Mouse (Mus musculus) layer of hippocampus, postnatal 25 days (tissue): ENCODE data around the gene Pnisr. TPM values are rescaled to one million over a fixed set of nuclear protein-coding genes. Genes with fewer than 3 reads are reported as not detected.

Source experiments
- DNase-seq, 2 experiments: peaks; one replicate each; pipeline ENCODE4 v3.0.0; 2022; ENCODE audit warnings: mixed read lengths in 2 of 2, low spot score in 1 of 2; ENCODE audit errors: extremely low spot score in 1 of 2
- total RNA-seq, 2 experiments: library from RNA; stranded (reverse); gene quantifications; 2 replicates each; pipeline ENCODE4 v1.2.3; 2021

The Pnisr gene
- 100 to 1,000 TPM; 145 to 233 TPM for total RNA-seq

GRCm38 (mm10) chr4:21847481-21848286 is at the start of gene Pnisr:
Gene Pnisr, plus strand, starts transcription at chr4:21847583.
- peak; percentile 88 to 98 for DNase-seq

GRCm38 (mm10) chr4:21801013-21801412 is 46.4 kb upstream of the Pnisr start:
- DNase-seq = no peak

GRCm38 (mm10) chr4:21801620-21802019 is 45.8 kb upstream of the Pnisr start:
- no peak for DNase-seq

- no peak for DNase-seq
Measured at GRCm38 (mm10) chr4:21807204-21807603, 40.2 kb upstream of the Pnisr start.

- no peak for DNase-seq
Measured at GRCm38 (mm10) chr4:21810608-21811007, 36.8 kb upstream of the Pnisr start.

- no peak for DNase-seq
Measured at GRCm38 (mm10) chr4:21812635-21813034, 34.7 kb upstream of the Pnisr start.

- peak; percentile 12 to 15 for DNase-seq
Measured at GRCm38 (mm10) chr4:21814029-21814428, 33.4 kb upstream of the Pnisr start.

GRCm38 (mm10) chr4:21826616-21827015 is 20.8 kb upstream of the Pnisr start:
- DNase-seq = no peak

GRCm38 (mm10) chr4:21832844-21833243 is 14.5 kb upstream of the Pnisr start:
- no peak for DNase-seq

GRCm38 (mm10) chr4:21848287-21848630 is 876 bp downstream of the Pnisr start:
- peak in 1 of 2 experiments; percentile 88 for DNase-seq

GRCm38 (mm10) chr4:21857481-21857880 is 10.1 kb downstream of the Pnisr start:
- no peak for DNase-seq

GRCm38 (mm10) chr4:21865226-21865625 is 17.8 kb downstream of the Pnisr start:
- no peak for DNase-seq

GRCm38 (mm10) chr4:21878776-21879175 is 31.4 kb downstream of the Pnisr start:
- DNase-seq = no peak

- DNase-seq = peak; percentile 78 to 84
Measured at GRCm38 (mm10) chr4:21879565-21880220, 32.3 kb downstream of the Pnisr start, which contains the start of gene Coq3. Gene Coq3, plus strand, starts transcription at chr4:21879673.

- DNase-seq = no peak
Measured at GRCm38 (mm10) chr4:21882806-21883205, 35.4 kb downstream of the Pnisr start.

- DNase-seq = no peak
Measured at GRCm38 (mm10) chr4:21885831-21886230, 38.4 kb downstream of the Pnisr start.

Other genes with a start within 250 kb of the Pnisr start
- gene Prdm13, start 161.6 kb upstream of the Pnisr start, total RNA-seq = not detected
- 10 to 100 TPM; 36.7 to 37.7 TPM for gene Ccnc, start 119.9 kb upstream of the Pnisr start, total RNA-seq
- gene Usp45, start 80.4 kb upstream of the Pnisr start, total RNA-seq = 10 to 100 TPM; 51.9 to 52.8 TPM
- gene Tstd3, start 80.4 kb upstream of the Pnisr start, total RNA-seq = 10 to 100 TPM; 23.0 to 23.8 TPM
- 10 to 100 TPM; 11.9 to 12.2 TPM for gene Coq3, start 32.1 kb downstream of the Pnisr start, total RNA-seq
- gene Faxc, start 83.7 kb downstream of the Pnisr start, total RNA-seq = 10 to 100 TPM; 50.3 to 57.0 TPM